Mouse (Mus musculus): Measurements from ENCODE around the gene Spsb1.

DNA sequence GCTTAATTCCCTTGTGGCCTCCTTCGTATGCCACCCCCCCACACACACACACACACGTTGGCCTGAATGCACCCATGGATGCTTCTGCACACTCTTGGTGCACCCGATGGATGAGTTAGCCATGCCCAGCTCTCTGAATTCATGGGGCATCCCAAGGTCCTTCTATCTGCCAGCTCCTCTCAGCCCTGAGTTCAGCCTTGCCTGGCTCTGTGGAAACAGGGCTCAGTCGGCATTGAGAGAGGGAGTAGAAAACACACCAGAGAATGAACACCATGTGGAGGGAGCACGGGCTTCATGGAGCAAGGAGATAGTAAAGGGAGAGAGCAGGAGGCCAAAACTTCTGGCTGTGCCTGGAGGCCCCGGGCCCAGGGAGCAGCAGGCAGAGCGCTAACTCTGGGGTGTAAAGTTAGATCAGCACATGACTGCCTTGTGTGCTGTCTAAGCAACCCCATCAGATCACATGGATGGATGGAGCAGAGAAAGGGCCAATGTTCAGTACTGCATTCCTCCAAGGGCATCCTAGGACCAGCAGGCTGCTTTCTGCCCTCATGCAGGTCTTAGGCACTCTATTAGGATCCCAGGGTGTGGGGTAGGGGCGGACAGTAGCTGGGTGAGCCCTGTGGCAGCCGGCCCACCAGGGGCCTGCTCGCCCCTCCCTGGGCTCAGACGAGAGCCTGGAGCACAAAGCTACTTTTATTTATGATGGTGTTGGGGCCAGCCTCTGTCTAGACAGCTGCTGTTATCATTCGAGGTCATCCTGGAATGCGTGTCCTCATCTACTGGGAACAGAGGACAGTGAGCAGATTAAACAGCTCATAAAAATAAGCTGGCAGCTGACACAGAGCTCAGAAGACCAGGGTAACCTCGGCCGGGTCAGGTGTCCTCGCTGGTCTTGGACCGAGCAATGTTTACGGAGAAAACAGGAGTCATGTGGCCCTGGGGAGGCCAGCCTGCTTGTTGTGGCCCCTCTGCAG is 68.3 kb downstream of the Spsb1 start:
- TF ChIP-seq CTCF (IDR thresholded peaks at IDR 0.05; ENCODE audit: low read depth) (no peak), EP300 (IDR thresholded peaks at IDR 0.05; ENCODE audit: low read depth) (no peak)

Measured in liver, embryonic 14.5 days (tissue).